Mouse (Mus musculus) intestine, embryonic 16.5 days (tissue): Measurements from ENCODE around the gene Pdcd5. TPM values are rescaled to one million over a fixed set of nuclear protein-coding genes. Genes with fewer than 3 reads are reported as not detected.

ENCODE experiments used
- ATAC-seq: fragments of 200-750 bp; cut with Nextera tagmentation; 2 replicates; pipeline ENCODE4 v1.8.0; 2017; ENCODE audit warnings: moderate TSS enrichment, moderate library complexity
- H3K27ac ChIP-seq: fragments of 300-500 bp; sonication (generic); 2 replicates; pipeline ENCODE4 v1.5.1; 2014; ENCODE audit warnings: mild to moderate bottlenecking, low read length
- H3K27me3 ChIP-seq: fragments of 300-500 bp; sonication (generic); replicated peaks from 2 replicates; pipeline ENCODE4 v1.6.1; 2014; ENCODE audit warnings: low read length, control low read depth, mixed read lengths; ENCODE audit not compliant: control insufficient read depth, insufficient read depth
- H3K36me3 ChIP-seq: fragments of 300-500 bp; sonication (generic); 2 replicates; pipeline ENCODE4 v1.6.1; 2014; ENCODE audit warnings: low read length, control low read depth; ENCODE audit not compliant: control insufficient read depth, insufficient read depth
- H3K4me1 ChIP-seq: fragments of 300-500 bp; sonication (generic); 2 replicates; pipeline ENCODE4 v1.6.1; 2014; ENCODE audit warnings: low read length, control low read depth, mixed read lengths; ENCODE audit not compliant: control insufficient read depth, insufficient read depth
- H3K4me2 ChIP-seq: fragments of 300-500 bp; sonication (generic); 2 replicates; pipeline ENCODE4 v1.6.1; 2014; ENCODE audit warnings: low read depth, low read length, control low read depth
- H3K4me3 ChIP-seq: fragments of 300-500 bp; sonication (generic); 2 replicates; pipeline ENCODE4 v1.5.1; 2014; ENCODE audit warnings: mild to moderate bottlenecking, low read length
- H3K9ac ChIP-seq: fragments of 300-500 bp; sonication (generic); 2 replicates; pipeline ENCODE4 v1.6.1; 2014; ENCODE audit warnings: low read depth, low read length
- H3K9me3 ChIP-seq: fragments of 300-500 bp; sonication (generic); 2 replicates; pipeline ENCODE4 v1.6.1; 2016; ENCODE audit warnings: low read length, control low read depth; ENCODE audit not compliant: control insufficient read depth
- WGBS: fragments of 180-500 bp; shearing (Covaris S2); extraction: QIAGEN DNeasy Blood & Tissue Kit; methylation state at CpG from one replicate; pipeline ENCODE4 v1.1.7; 2014; 5-methylcytosine and 5-hydroxymethylcytosine counted together
- polyA plus RNA-seq: library from polyadenylated mRNA; unstranded; fragments of >200 nt; fragmentation: Nextera tagmentation; extraction: Ambion mirVana; gene quantifications from 2 replicates; pipeline ENCODE4 v1.2.1, GENCODE M21; 2015

Gene Pdcd5
- polyA plus RNA-seq, 1 experiment from 2014 or later, result 184 TPM

GRCm38 (mm10) chr7:35681559-35681958 lies 34.2 kb upstream of the Pdcd5 start:
- Histone ChIP-seq H3K9me3 (no peaks in the 10 kb centered on the region), H3K9ac (no peak overlapping the region), H3K4me3 (no peak overlapping the region), H3K36me3 (no peaks in the 10 kb centered on the region), H3K27ac (no peak overlapping the region), H3K4me1 (no peaks in the 10 kb centered on the region), H3K27me3 (no peaks in the 10 kb centered on the region), H3K4me2 (no peak overlapping the region)
- 73% methylated on average over 3 of the region's 3 CpGs for WGBS
- ATAC-seq, result no peak

GRCm38 (mm10) chr7:35678976-35679375 lies 31.7 kb upstream of the Pdcd5 start:
- no peaks in the 10 kb centered on the region for H3K27me3 ChIP-seq
- ATAC-seq, result no peak
- WGBS, result 75% methylated on average over 4 of the region's 4 CpGs

GRCm38 (mm10) chr7:35668066-35669041 lies 21.0 kb upstream of the Pdcd5 start:
- Histone ChIP-seq H3K9ac (no peak overlapping the region), H3K9me3 (no peaks in the 10 kb centered on the region), H3K27me3 (no peaks in the 10 kb centered on the region), H3K4me3 (no peak overlapping the region), H3K4me2 (no peak overlapping the region), H3K27ac (no peak overlapping the region), H3K4me1 (no peaks in the 10 kb centered on the region), H3K36me3 (no peaks in the 10 kb centered on the region)
- 65% methylated on average over 18 of the region's 18 CpGs for WGBS
- ATAC-seq, result no peak

More at GRCm38 (mm10) chr7:35678976-35679375, 31.7 kb upstream of the Pdcd5 start:
- H3K9me3 ChIP-seq, result no peaks in the 10 kb centered on the region
- H3K4me2 ChIP-seq, result no peak overlapping the region
- no peak overlapping the region for H3K27ac ChIP-seq
- no peaks in the 10 kb centered on the region for H3K36me3 ChIP-seq
- no peaks in the 10 kb centered on the region for H3K4me1 ChIP-seq
- H3K9ac ChIP-seq, result no peak overlapping the region
- H3K4me3 ChIP-seq, result no peak overlapping the region

- H3K4me3 ChIP-seq, result no peak overlapping the region
- no peak overlapping the region for H3K4me2 ChIP-seq
- H3K9me3 ChIP-seq, result no peaks in the 10 kb centered on the region
- 72% methylated on average over 16 of the region's 16 CpGs for WGBS
- no peaks in the 10 kb centered on the region for H3K4me1 ChIP-seq
- no peaks in the 10 kb centered on the region for H3K36me3 ChIP-seq
- H3K27me3 ChIP-seq, result no peaks in the 10 kb centered on the region
- no peak overlapping the region for H3K9ac ChIP-seq
- no peak for ATAC-seq
- no peak overlapping the region for H3K27ac ChIP-seq
These were observed 16.6 kb upstream of the Pdcd5 start for GRCm38 (mm10) chr7:35663790-35664376.

GRCm38 (mm10) chr7:35659173-35659572 lies 11.9 kb upstream of the Pdcd5 start:
- WGBS, result 60% methylated on average over 3 of the region's 3 CpGs
- Histone ChIP-seq H3K27me3 (no peaks in the 10 kb centered on the region), H3K4me2 (no peak overlapping the region), H3K9ac (no peak overlapping the region), H3K27ac (no peak overlapping the region), H3K4me3 (no peak overlapping the region), H3K4me1 (no peaks in the 10 kb centered on the region), H3K9me3 (no peaks in the 10 kb centered on the region), H3K36me3 (no peaks in the 10 kb centered on the region)
- no peak for ATAC-seq

- WGBS, result 50% methylated on average over 6 of the region's 6 CpGs
- Histone ChIP-seq H3K9me3 (no peaks in the 10 kb centered on the region), H3K27ac (no peak overlapping the region), H3K4me2 (no peak overlapping the region), H3K4me3 (no peak overlapping the region), H3K27me3 (no peaks in the 10 kb centered on the region), H3K4me1 (no peaks in the 10 kb centered on the region), H3K9ac (no peak overlapping the region), H3K36me3 (no peaks in the 10 kb centered on the region)
- ATAC-seq, result no peak
These were observed 10.5 kb upstream of the Pdcd5 start for GRCm38 (mm10) chr7:35657829-35658228.

- H3K4me2 ChIP-seq, result no peak overlapping the region
- H3K36me3 ChIP-seq, result no peaks in the 10 kb centered on the region
- H3K27me3 ChIP-seq, result no peaks in the 10 kb centered on the region
- 80% methylated on average over 10 of the region's 10 CpGs for WGBS
- H3K4me1 ChIP-seq, result no peaks in the 10 kb centered on the region
- H3K9ac ChIP-seq, result no peak overlapping the region
- H3K27ac ChIP-seq, result no peak overlapping the region
- ATAC-seq, result no peak
- no peaks in the 10 kb centered on the region for H3K9me3 ChIP-seq
- H3K4me3 ChIP-seq, result no peak overlapping the region
These were observed 4.4 kb upstream of the Pdcd5 start for GRCm38 (mm10) chr7:35651583-35652270.

- Histone ChIP-seq H3K9me3 (no peaks in the 10 kb centered on the region), H3K4me1 (peaks cover 3% of the 10 kb centered on the region; the same call in 1 of the 2 replicates), H3K36me3 (no peaks in the 10 kb centered on the region), H3K4me2 (no peak overlapping the region), H3K27me3 (no peaks in the 10 kb centered on the region), H3K4me3 (no peak overlapping the region), H3K27ac (no peak overlapping the region), H3K9ac (no peak overlapping the region)
- 77% methylated on average over 11 of the region's 11 CpGs for WGBS
- no peak for ATAC-seq
These were observed 3.5 kb upstream of the Pdcd5 start for GRCm38 (mm10) chr7:35650716-35651410.

- Histone ChIP-seq H3K9ac (no peak overlapping the region), H3K36me3 (no peaks in the 10 kb centered on the region), H3K9me3 (no peaks in the 10 kb centered on the region), H3K27ac (no peak overlapping the region), H3K4me3 (no peak overlapping the region), H3K4me1 (peaks cover 3% of the 10 kb centered on the region; the same call in 1 of the 2 replicates), H3K4me2 (no peak overlapping the region), H3K27me3 (no peaks in the 10 kb centered on the region)
- 49% methylated on average over 3 of the region's 3 CpGs for WGBS
- ATAC-seq, result no peak
These were observed 1.8 kb upstream of the Pdcd5 start for GRCm38 (mm10) chr7:35649071-35649470.
